Mouse (Mus musculus) cerebellum, adult 2 months (tissue): ENCODE measurements around the gene Srms.

Experiments
- CTCF ChIP-seq: fragments of 200-500 bp; IDR thresholded peaks from 2 replicates; pipeline ENCODE4 v1.5.1; 2011; ENCODE audit warnings: low read depth, mild to moderate bottlenecking, control low read depth, low read length, moderate library complexity, borderline replicate concordance; ENCODE audit not compliant: insufficient read depth
- POLR2A ChIP-seq: fragments of 200-500 bp; IDR thresholded peaks from 2 replicates; pipeline ENCODE4 v1.6.1; 2011; ENCODE audit warnings: low read length, control low read depth, borderline replicate concordance; ENCODE audit not compliant: insufficient read depth

DNA sequence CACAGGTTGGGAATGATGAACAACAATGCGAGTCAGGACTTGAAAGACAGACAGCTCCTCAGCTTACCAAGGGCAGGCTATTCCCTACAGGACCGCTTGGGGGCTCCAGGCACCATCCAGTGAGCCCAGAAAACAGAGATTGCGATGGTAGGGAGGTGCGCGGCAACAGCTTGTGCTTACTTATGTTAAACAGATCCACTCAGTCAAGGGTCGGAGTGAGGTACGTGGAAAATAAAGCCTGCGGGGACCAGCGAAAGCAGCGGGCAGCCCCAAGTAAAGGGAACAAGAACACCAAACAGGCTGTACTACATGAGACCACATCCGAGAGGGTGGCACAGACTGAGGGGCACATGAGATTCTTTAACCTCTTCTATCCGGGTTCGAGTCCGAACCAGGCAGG lies 26.4 kb downstream of the Srms start:
- TF ChIP-seq CTCF (peak; percentile 95), POLR2A (peak; percentile 38; the same call in 1 of the 2 replicates)
